Mouse (Mus musculus) embryonic facial prominence, embryonic 11.5 days (tissue): ENCODE results near the gene Mcu. TPM values are rescaled to one million over a fixed set of nuclear protein-coding genes. Genes with fewer than 3 reads are reported as not detected.

ENCODE experiments used
- ATAC-seq: fragments of 200-750 bp; cut with Nextera tagmentation; replicated peaks from 2 replicates; pipeline ENCODE4 v1.8.0; 2017; ENCODE audit warnings: low read depth; ENCODE audit not compliant: insufficient number of reproducible peaks, low FRiP score, low TSS enrichment
- DNase-seq: peaks from one replicate; pipeline ENCODE4 v3.0.0-alpha.2; 2015; ENCODE audit warnings: low spot score
- H3K27ac ChIP-seq: fragments of 300-500 bp; sonication (generic); replicated peaks from 2 replicates; pipeline ENCODE4 v1.5.1; 2014; ENCODE audit warnings: mild to moderate bottlenecking, low read depth, low read length, control low read depth
- H3K27me3 ChIP-seq: fragments of 300-500 bp; sonication (generic); 2 replicates; pipeline ENCODE4 v1.6.1; 2014; ENCODE audit warnings: mild to moderate bottlenecking, low read length, moderate library complexity, mixed read lengths; ENCODE audit not compliant: control insufficient read depth, insufficient read depth
- H3K36me3 ChIP-seq: fragments of 300-500 bp; sonication (generic); replicated peaks from 2 replicates; pipeline ENCODE4 v1.6.1; 2014; ENCODE audit warnings: low read depth, mild to moderate bottlenecking, low read length, moderate library complexity, mixed read lengths; ENCODE audit not compliant: control insufficient read depth, insufficient read depth
- H3K4me1 ChIP-seq: fragments of 300-500 bp; sonication (generic); 2 replicates; pipeline ENCODE4 v1.6.1; 2014; ENCODE audit warnings: low read length, mixed read lengths; ENCODE audit not compliant: control insufficient read depth, insufficient read depth
- H3K4me2 ChIP-seq: fragments of 300-500 bp; sonication (generic); 2 replicates; pipeline ENCODE4 v1.6.1; 2014; ENCODE audit warnings: low read depth, mild to moderate bottlenecking, control low read depth, low read length, moderate library complexity
- H3K4me3 ChIP-seq: fragments of 300-500 bp; sonication (generic); 2 replicates; pipeline ENCODE4 v1.5.1; 2014; ENCODE audit warnings: low read depth, low read length, control low read depth
- H3K9ac ChIP-seq: fragments of 300-500 bp; sonication (generic); replicated peaks from 2 replicates; pipeline ENCODE4 v1.6.1; 2014; ENCODE audit warnings: mild to moderate bottlenecking, control low read depth, low read length
- H3K9me3 ChIP-seq: fragments of 300-500 bp; sonication (generic); replicated peaks from 2 replicates; pipeline ENCODE4 v1.6.1; 2016; ENCODE audit warnings: mild to moderate bottlenecking, low read length, inconsistent platforms, mixed read lengths; ENCODE audit not compliant: control insufficient read depth
- WGBS: fragments of 180-500 bp; shearing (Covaris S2); extraction: QIAGEN DNeasy Blood & Tissue Kit; methylation state at CpG from one replicate; pipeline ENCODE4 v1.1.7; 2014; 5-methylcytosine and 5-hydroxymethylcytosine counted together
- polyA plus RNA-seq: library from polyadenylated mRNA; unstranded; fragments of >200 nt; fragmentation: Nextera tagmentation; extraction: Ambion mirVana; gene quantifications from 2 replicates; pipeline ENCODE4 v1.2.1, GENCODE M21; 2014

The Mcu gene
- polyA plus RNA-seq, 1 experiment from 2014 or later = 25.3 TPM

DNA sequence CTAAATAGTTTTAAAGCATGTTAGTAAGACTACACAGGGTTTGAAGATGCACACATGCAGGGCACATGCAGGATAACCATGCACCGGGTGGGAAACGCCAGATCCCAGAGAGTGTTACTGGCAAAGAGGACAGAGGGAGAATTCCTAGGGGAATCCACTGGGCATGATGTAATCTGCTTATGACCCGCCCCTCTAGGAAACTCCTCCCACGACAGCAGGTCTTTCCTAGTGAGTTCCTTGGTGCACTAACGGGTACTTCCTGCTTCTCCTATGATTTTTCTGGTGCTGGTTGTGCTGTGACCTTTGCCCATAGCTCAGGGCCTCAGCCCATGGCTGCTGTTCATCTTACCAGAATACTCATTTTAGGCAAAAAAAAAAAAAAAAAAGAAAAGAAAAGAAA lies 12.6 kb downstream of the Mcu start:
- no peak overlapping the region for H3K4me2 ChIP-seq
- ATAC-seq (no peak), DNase-seq (no peak)
- no peak overlapping the region for H3K4me3 ChIP-seq
- no peaks in the 10 kb centered on the region for H3K27me3 ChIP-seq
- 55% methylated on average over 5 of the region's 5 CpGs for WGBS
- H3K9me3 ChIP-seq = no peaks in the 10 kb centered on the region
- H3K27ac ChIP-seq = no peak overlapping the region
- no peaks in the 10 kb centered on the region for H3K4me1 ChIP-seq
- no peak overlapping the region for H3K9ac ChIP-seq
- no peaks in the 10 kb centered on the region for H3K36me3 ChIP-seq

DNA sequence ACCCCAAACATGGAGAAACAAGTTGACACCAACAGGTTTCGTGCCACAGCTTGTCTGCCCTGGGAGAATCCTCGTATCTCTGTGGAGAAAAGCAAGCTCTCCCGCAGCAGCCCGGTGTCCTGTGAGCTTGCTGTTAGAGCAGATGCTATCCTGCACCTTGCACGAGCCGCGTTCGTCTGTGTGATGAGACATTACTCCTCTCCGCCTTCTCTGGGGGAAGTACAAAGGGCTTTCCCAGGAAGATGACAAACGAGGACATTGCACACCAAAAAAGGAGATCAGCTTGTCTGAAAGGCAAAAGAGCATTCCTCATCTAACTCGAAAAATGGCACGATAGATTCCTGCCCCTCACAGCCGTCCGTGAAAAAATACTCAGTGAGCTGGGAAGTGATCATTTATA lies 13.6 kb downstream of the Mcu start:
- Histone ChIP-seq H3K9ac (no peak overlapping the region), H3K4me2 (no peak overlapping the region), H3K27ac (no peak overlapping the region), H3K36me3 (no peaks in the 10 kb centered on the region), H3K4me3 (no peak overlapping the region), H3K9me3 (no peaks in the 10 kb centered on the region), H3K4me1 (no peaks in the 10 kb centered on the region), H3K27me3 (no peaks in the 10 kb centered on the region)
- DNase-seq (no peak), ATAC-seq (no peak)
- WGBS = 79% methylated on average over 14 of the region's 14 CpGs

GRCm38 (mm10) chr10:59602043-59602442 lies 14.4 kb downstream of the Mcu start:
- ATAC-seq (no peak), DNase-seq (no peak)
- no peaks in the 10 kb centered on the region for H3K36me3 ChIP-seq
- no peaks in the 10 kb centered on the region for H3K9me3 ChIP-seq
- 81% methylated on average over 8 of the region's 8 CpGs for WGBS
- no peak overlapping the region for H3K9ac ChIP-seq
- no peaks in the 10 kb centered on the region; the same call in 1 of the 2 replicates for H3K4me1 ChIP-seq
- H3K27me3 ChIP-seq = no peaks in the 10 kb centered on the region
- H3K4me2 ChIP-seq = no peak overlapping the region
- no peak overlapping the region for H3K27ac ChIP-seq
- no peak overlapping the region for H3K4me3 ChIP-seq

DNA sequence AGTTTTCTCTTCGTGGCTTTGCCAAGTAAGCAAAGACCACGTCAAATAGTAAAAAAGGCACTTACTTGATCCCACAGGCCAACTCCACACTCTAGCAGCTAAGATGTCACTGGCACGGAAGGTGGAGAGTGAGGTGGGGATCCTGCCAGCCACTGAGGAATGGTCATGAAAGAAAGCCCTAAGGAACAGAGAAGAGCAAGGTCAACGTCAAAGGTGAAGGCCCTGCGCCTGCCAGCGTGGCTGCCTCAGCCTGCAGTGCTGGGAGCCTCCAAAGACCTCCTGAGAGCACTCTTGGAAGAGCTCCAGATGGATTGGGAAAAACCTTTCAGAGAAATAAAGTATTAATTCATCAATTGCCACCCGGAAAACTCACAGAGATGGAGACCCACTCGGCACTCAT lies 16.0 kb downstream of the Mcu start:
- Histone ChIP-seq H3K27ac (no peak overlapping the region), H3K4me2 (no peak overlapping the region), H3K4me3 (no peak overlapping the region), H3K27me3 (no peaks in the 10 kb centered on the region), H3K9me3 (no peaks in the 10 kb centered on the region), H3K9ac (no peak overlapping the region), H3K36me3 (no peaks in the 10 kb centered on the region), H3K4me1 (no peaks in the 10 kb centered on the region; the same call in 1 of the 2 replicates)
- WGBS = 87% methylated on average over 8 of the region's 8 CpGs
- ATAC-seq (no peak), DNase-seq (no peak)

GRCm38 (mm10) chr10:59593826-59594570 lies 22.5 kb downstream of the Mcu start:
- Histone ChIP-seq H3K9me3 (no peaks in the 10 kb centered on the region), H3K9ac (no peak overlapping the region), H3K4me1 (no peaks in the 10 kb centered on the region; the same call in 1 of the 2 replicates), H3K36me3 (no peaks in the 10 kb centered on the region), H3K4me3 (no peak overlapping the region), H3K27me3 (no peaks in the 10 kb centered on the region), H3K4me2 (no peak overlapping the region), H3K27ac (no peak overlapping the region)
- 80% methylated on average over 13 of the region's 13 CpGs for WGBS
- no peak for ATAC-seq
- no peak for DNase-seq

DNA sequence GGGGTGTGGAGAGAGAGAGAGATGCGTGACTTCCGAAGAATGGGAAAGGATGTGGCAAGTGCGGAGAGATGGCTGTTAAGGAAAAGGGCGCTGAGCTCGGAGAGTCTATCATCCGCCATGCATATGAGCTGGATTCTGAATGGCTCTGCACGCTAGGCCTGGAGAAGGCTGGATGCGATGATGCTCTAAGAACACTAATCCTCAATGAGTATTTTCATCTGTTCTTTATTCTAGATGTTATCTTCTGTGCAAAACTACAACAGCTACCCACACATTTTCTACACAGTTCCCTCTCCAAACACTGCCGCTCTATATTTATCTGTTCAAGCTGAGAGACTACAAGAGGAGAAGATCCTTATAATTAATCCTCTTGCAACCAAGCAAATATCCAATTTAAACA lies 25.9 kb downstream of the Mcu start:
- Histone ChIP-seq H3K4me1 (no peaks in the 10 kb centered on the region), H3K27me3 (no peaks in the 10 kb centered on the region), H3K4me3 (no peak overlapping the region), H3K4me2 (no peak overlapping the region), H3K9me3 (no peaks in the 10 kb centered on the region), H3K27ac (no peak overlapping the region), H3K9ac (no peak overlapping the region), H3K36me3 (no peaks in the 10 kb centered on the region)
- ATAC-seq (no peak), DNase-seq (no peak)
- 95% methylated on average over 9 of the region's 9 CpGs for WGBS

GRCm38 (mm10) chr10:59589856-59590255 lies 26.6 kb downstream of the Mcu start:
- Histone ChIP-seq H3K27me3 (no peaks in the 10 kb centered on the region), H3K4me1 (no peaks in the 10 kb centered on the region), H3K9ac (no peak overlapping the region), H3K27ac (no peak overlapping the region), H3K4me3 (no peak overlapping the region), H3K4me2 (no peak overlapping the region), H3K36me3 (no peaks in the 10 kb centered on the region), H3K9me3 (no peaks in the 10 kb centered on the region)
- DNase-seq = no peak
- 90% methylated on average over 13 of the region's 13 CpGs for WGBS
- no peak for ATAC-seq

DNA sequence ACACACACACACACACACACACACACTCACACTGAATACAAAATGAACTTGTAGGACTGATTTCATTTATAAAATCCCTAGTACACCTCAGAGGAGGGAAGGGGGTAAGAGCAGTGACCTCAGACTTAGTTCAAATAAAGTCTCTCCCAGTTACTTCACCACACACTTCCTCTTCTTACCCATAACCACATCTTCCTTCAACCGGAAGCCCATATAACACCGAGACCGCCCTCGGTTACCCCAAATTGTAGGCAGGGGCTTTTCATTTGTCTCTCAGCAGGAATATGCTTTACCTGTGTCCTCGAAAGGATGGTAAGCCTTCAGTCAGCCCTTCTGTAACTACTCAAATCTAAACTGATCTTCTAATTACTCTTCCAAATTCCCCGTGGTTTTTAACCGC lies 27.1 kb downstream of the Mcu start:
- H3K9me3 ChIP-seq = no peaks in the 10 kb centered on the region
- ATAC-seq (no peak), DNase-seq (no peak)
- no peak overlapping the region for H3K9ac ChIP-seq
- H3K4me2 ChIP-seq = no peak overlapping the region
- H3K4me1 ChIP-seq = no peaks in the 10 kb centered on the region
- 83% methylated on average over 7 of the region's 7 CpGs for WGBS
- H3K27me3 ChIP-seq = no peaks in the 10 kb centered on the region
- H3K4me3 ChIP-seq = no peak overlapping the region
- H3K36me3 ChIP-seq = no peaks in the 10 kb centered on the region
- no peak overlapping the region for H3K27ac ChIP-seq
